In the genomic region with DNA sequence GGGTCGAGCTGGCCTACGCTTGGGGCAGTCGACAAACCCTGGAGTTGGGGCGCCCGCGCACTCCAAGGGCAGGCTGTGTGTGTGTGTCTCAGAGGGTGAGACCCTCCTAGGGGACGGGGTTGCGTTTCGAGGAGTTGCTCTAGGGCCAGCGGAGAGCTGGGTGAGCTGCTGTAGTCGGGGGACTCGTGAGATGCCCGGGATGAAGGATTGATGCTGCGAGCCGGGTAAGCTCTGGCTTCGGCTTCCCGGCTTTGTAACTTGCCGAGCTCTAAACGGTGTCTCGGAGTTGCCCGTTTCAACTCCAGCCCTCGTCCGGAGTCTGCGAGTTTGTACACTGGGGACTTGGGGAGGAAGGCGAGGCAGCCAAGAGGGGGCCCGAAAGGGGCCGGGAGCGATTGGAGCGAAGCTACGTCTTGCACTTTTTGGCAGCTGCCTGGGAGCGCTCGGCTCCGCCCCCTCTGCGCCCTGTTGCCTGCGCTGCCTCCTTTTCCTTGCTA, we compare ENCODE assay signal across 8 mouse cellular contexts. TPM values are rescaled to one million over a fixed set of nuclear protein-coding genes. Genes with fewer than 3 reads are reported as not detected.
DNase-seq lines count a peak whose midpoint lies in the region; ATAC-seq and TF ChIP-seq lines count a peak whose summit lies in the region.

No protein-coding gene starts in this region.

- 0% methylated on average over 35 of the region's 35 CpGs for WGBS in forebrain, embryonic 12.5 days
- 1% methylated on average over 34 of the region's 35 CpGs for WGBS in heart, postnatal 0 days
- WGBS in liver, postnatal 0 days (ENCODE audit: insufficient replicate concordance): under 1% methylated on average over 35 of the region's 35 CpGs

- H3K9me3 ChIP-seq in E14TG2a.4 (ENCODE audit: low read length): peaks cover 47% of the 10 kb centered on the region
- H3K9me3 ChIP-seq in forebrain, embryonic 12.5 days: no peaks in the 10 kb centered on the region
- H3K9me3 ChIP-seq in heart, postnatal 0 days (replicated peaks; ENCODE audit: control insufficient read depth, low read length): no peaks in the 10 kb centered on the region
- no peaks in the 10 kb centered on the region for H3K9me3 ChIP-seq in liver, postnatal 0 days (ENCODE audit: low read length)

- peak; percentile 64 for ATAC-seq in forebrain, embryonic 12.5 days (ENCODE audit: low FRiP score)
- peak; percentile 45 for ATAC-seq in heart, postnatal 0 days (ENCODE audit: insufficient read depth, low read depth)
- peak; percentile 28 for ATAC-seq in liver, postnatal 0 days
- peak; percentile 11; the same call in 1 of the 2 replicates for ATAC-seq in neutrophil, adult 5-6 weeks (ENCODE audit: extremely low read depth, insufficient number of reproducible peaks, low FRiP score, poor library complexity, severe bottlenecking)

- H3K27me3 ChIP-seq in E14TG2a.4 (ENCODE audit: insufficient read depth, low read length): peaks cover 19% of the 10 kb centered on the region
- H3K27me3 ChIP-seq in forebrain, embryonic 12.5 days: no peaks in the 10 kb centered on the region
- no peaks in the 10 kb centered on the region for H3K27me3 ChIP-seq in heart, postnatal 0 days (ENCODE audit: control insufficient read depth, insufficient read depth, low read length)
- H3K27me3 ChIP-seq in liver, postnatal 0 days (ENCODE audit: insufficient read depth, low read length): no peaks in the 10 kb centered on the region

- no peak for TF ChIP-seq EP300 in heart, postnatal 0 days (IDR thresholded peaks at IDR 0.05; ENCODE audit: low read depth)
- TF ChIP-seq EP300 in liver, postnatal 0 days (IDR thresholded peaks at IDR 0.05; ENCODE audit: low read depth): no peak

- peak overlapping the region; percentile 97 for H3K27ac ChIP-seq in forebrain, embryonic 12.5 days
- H3K27ac ChIP-seq in heart, postnatal 0 days (ENCODE audit: low read depth): peak overlapping the region; percentile 96
- H3K27ac ChIP-seq in liver, postnatal 0 days (ENCODE audit: low read depth): peak overlapping the region; percentile 93

- H3K4me3 ChIP-seq in E14TG2a.4 (replicated peaks; ENCODE audit: low read length): peak overlapping the region; percentile 90
- peak overlapping the region; percentile 95 for H3K4me3 ChIP-seq in forebrain, embryonic 12.5 days (replicated peaks)
- peak overlapping the region; percentile 87 for H3K4me3 ChIP-seq in heart, postnatal 0 days (ENCODE audit: low read depth, low read length)
- H3K4me3 ChIP-seq in liver, postnatal 0 days (ENCODE audit: low read depth, low read length): peak overlapping the region; percentile 74

- H3K9ac ChIP-seq in forebrain, embryonic 12.5 days: peak overlapping the region; percentile 96
- peak overlapping the region; percentile 83 for H3K9ac ChIP-seq in heart, postnatal 0 days (replicated peaks; ENCODE audit: low read depth, low read length)
- H3K9ac ChIP-seq in liver, postnatal 0 days (replicated peaks): peak overlapping the region; percentile 93

- peaks cover 32% of the 10 kb centered on the region for H3K36me3 ChIP-seq in E14TG2a.4 (ENCODE audit: insufficient read depth, low read length)
- peaks cover 9% of the 10 kb centered on the region for H3K36me3 ChIP-seq in forebrain, embryonic 12.5 days (replicated peaks)
- peaks cover 17% of the 10 kb centered on the region for H3K36me3 ChIP-seq in heart, postnatal 0 days (replicated peaks; ENCODE audit: control insufficient read depth, insufficient read depth, low read length)
- peaks cover 24% of the 10 kb centered on the region for H3K36me3 ChIP-seq in liver, postnatal 0 days (replicated peaks; ENCODE audit: insufficient read depth, low read length)

- TF ChIP-seq CTCF in E14TG2a.4 (conservative IDR thresholded peaks at IDR 0.05; ENCODE audit: low read length): no peak
- TF ChIP-seq CTCF in heart, postnatal 0 days (IDR thresholded peaks at IDR 0.05; ENCODE audit: low read depth): no peak
- no peak for TF ChIP-seq CTCF in liver, postnatal 0 days (IDR thresholded peaks at IDR 0.05; ENCODE audit: low read depth)

- peaks cover 13% of the 10 kb centered on the region for H3K4me1 ChIP-seq in E14TG2a.4 (replicated peaks; ENCODE audit: low read depth, low read length)
- peaks cover 6% of the 10 kb centered on the region; the same call in 1 of the 2 replicates for H3K4me1 ChIP-seq in forebrain, embryonic 12.5 days
- H3K4me1 ChIP-seq in heart, postnatal 0 days (ENCODE audit: control insufficient read depth, insufficient read depth): 0 out of 2 replicates have a peak, but pooled peaks cover 4% of the 10 kb centered on the region
- peaks cover 6% of the 10 kb centered on the region for H3K4me1 ChIP-seq in liver, postnatal 0 days (ENCODE audit: insufficient read depth)

- DNase-seq in c-Kit-positive CD71-positive TER-119-positive erythroid progenitor cells, embryonic 14.5 days (ENCODE audit: low spot score): peak; percentile 81
- peak; percentile 73 for DNase-seq in heart, postnatal 0 days (ENCODE audit: low spot score)
- DNase-seq in kidney, postnatal 4 days: peak; percentile 82 to 87
- DNase-seq in liver, postnatal 0 days: peak; percentile 83
- DNase-seq in thymus, adult 18-20 months: peak; percentile 56 to 58

- H3K4me2 ChIP-seq in forebrain, embryonic 12.5 days: peak overlapping the region; percentile 90
- peak overlapping the region; percentile 91 for H3K4me2 ChIP-seq in heart, postnatal 0 days (ENCODE audit: low read depth, low read length)
- peak overlapping the region; percentile 94 for H3K4me2 ChIP-seq in liver, postnatal 0 days (ENCODE audit: low read depth, low read length)

RNA-seq across cellular contexts. Expression of a gene that starts 6.6 kb away (rescaled TPM):
- 26.0 and 26.5 TPM in 2 replicates for polyA plus RNA-seq in forebrain, embryonic 12.5 days (2016; fragmentation: Nextera tagmentation; extraction: Ambion mirVana)
- total RNA-seq in heart, postnatal 0 days (2014; rRNA removed; ENCODE audit: low replicate concordance): 11.6 and 21.9 TPM in 2 replicates
- 6.4 and 7.6 TPM in 2 replicates for polyA plus RNA-seq in heart, postnatal 0 days (2015; fragmentation: Nextera tagmentation; extraction: Ambion mirVana)
- 7.3 and 8.0 TPM in 2 replicates for polyA plus RNA-seq in liver, postnatal 0 days (2015; fragmentation: Nextera tagmentation; extraction: Ambion mirVana)
- 76.1 and 79.4 TPM in 2 replicates for total RNA-seq in neutrophil, adult 5-6 weeks (2017)

Comparison
In these comparisons a context has a peak if more than half of its experiments do, and no peak if none do; other contexts are left out.
1. Peak in every context shown above with its lines: DNase-seq, ATAC-seq, H3K4me3 ChIP-seq and H3K27ac ChIP-seq.
2. ATAC-seq: peak in every context shown above with its lines; median percentile 64 in forebrain, embryonic 12.5 days; 45 in heart, postnatal 0 days; 28 in liver, postnatal 0 days; 11 in neutrophil, adult 5-6 weeks.